Mouse (Mus musculus) heart, adult 18-20 months (tissue): ENCODE results near the gene Spats2. TPM values are rescaled to one million over a fixed set of nuclear protein-coding genes. Genes with fewer than 3 reads are reported as not detected.
A peak's percentile ranks its signal among the peaks of the same experiment; 100 is the strongest.
"Not testable (repeated sequence)": the region's sequence is repeated elsewhere in the genome, so short reads cannot be mapped to it uniquely, and the experiment has no call there.

ENCODE experiments used
- DNase-seq, 2 experiments: peaks; one replicate each; pipeline ENCODE4 v3.0.0; 2021 to 2022; ENCODE audit warnings: mixed read lengths in 1 of 2
- total RNA-seq, 2 experiments: library from RNA; stranded (reverse); gene quantifications; 2 replicates each; pipeline ENCODE4 v1.2.3; 2021

The Spats2 gene
- total RNA-seq, 2 experiments from 2014 or later: 7.1 to 7.7 TPM

DNA sequence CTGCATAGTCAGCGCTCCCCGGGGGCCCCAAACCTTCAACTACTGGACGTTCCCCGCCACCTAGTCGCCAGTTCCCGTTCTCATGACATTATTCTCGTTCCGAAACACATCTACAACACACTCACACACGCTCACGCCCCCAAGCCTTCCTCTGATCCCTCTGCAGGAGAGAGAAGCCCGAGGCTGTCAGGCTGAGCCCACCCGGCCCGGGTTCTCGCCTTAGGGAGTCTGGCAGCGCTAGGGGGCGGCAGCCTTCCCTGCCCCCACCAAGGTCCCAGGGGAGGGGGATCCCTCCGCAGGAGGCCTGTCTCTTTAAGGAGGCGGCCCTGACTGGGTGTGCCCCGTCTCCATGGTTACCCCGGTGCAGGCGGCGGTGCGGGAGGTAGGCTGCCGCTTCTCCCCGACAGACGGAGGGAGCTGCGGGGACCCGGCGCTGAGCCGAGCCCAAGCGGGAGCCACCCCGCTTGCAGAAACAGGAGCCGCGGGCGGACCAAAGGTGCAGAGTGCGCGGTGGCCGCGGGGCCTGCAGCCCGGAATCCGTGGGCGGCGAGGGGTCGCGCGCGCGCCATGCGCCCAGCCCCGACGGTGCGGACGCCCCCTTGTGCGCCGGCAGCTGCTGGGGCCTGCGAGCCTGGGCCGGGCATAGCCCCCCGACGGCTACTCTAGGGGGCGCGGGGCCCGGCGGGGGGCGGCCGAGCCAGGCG is 98.6 kb downstream of the Spats2 start, which contains the start of gene Kcnh3:
Kcnh3 (plus strand) TSS at position 654 of the 704 bp plus-strand sequence.
- peak; percentile 42 to 53 for DNase-seq

DNA sequence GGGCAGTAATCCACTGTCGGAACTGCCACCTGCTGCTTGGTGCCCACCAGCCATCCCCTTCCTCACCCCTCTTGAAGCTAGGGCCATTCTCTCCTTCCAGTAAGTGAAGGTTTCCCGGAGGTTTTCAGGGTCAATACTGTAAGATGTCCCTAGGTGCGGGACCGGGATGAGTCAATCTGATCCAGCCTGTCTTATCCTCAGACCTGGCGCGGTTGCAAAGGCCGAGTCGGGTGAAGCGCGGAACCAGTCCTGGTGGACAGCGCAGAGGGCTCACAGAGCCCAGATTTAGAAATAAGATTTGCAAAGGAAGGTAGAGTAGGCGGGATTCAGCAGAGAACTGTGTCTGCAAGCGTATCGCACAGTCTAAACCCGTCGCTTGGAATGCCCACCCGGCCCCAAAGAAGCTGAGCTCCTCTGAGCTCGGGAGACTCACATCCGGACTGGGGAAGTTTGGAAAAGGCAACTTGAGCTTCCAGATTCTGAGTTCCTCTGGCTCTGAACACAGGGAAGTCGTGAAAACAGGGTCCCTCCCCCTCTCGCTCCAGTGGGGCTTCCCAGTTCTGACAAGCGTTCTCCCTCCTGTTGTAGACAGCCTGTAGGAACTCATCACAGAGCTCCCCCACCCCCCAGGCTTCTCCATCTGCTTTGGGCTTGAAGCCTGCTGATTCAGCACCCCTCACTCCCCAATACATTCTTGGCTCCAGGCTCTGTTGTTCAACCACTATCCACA is 99.5 kb downstream of the Spats2 start:
- peak in 1 of 2 experiments; percentile 22 for DNase-seq

GRCm38 (mm10) chr15:99226090-99226489 is 100.4 kb downstream of the Spats2 start:
- no peak for DNase-seq

DNA sequence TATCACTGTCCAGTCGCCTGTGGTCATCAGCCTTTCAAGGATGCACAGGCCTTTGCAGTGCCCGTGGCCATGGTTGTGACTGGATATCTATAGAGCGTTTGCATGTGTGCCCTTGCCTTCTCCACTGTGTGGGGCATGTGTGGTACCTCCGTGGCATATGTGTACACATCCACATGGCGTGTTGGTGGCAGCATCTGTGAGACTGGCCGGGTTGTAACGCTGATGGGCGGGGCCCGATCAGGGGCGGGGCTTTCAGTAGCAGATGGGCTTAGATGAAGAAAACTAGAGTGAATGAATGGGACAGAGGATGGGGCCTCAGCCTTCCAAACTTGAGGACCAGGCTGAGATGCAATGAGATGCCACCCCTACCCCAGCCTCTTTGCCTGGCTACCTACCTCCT is 106.3 kb downstream of the Spats2 start:
- DNase-seq: no peak

GRCm38 (mm10) chr15:99233719-99234118 is 108.0 kb downstream of the Spats2 start:
- DNase-seq: no peak

- DNase-seq: no peak
These were observed 108.8 kb downstream of the Spats2 start for GRCm38 (mm10) chr15:99234326-99235010.

GRCm38 (mm10) chr15:99238006-99238405 is 112.3 kb downstream of the Spats2 start:
- DNase-seq: no peak

DNA sequence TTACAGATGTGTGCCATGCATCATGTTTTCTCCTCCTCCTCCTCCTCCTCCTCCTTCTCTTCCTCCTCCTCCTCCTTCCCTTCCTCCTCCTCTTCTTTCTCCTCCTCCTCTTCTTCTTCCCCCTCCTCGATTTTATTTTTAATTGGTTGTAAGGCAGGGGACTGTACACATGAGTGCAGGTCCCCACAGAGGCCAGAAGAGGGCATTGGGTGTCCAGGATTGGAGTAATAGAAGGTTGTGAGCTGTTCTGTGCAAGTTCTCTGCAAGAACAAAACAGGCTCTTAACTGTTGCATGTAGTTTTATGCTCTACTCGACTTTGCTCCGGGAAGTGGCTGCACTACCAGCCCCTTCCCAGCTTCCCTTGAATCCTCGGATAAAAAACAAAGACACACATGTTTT is 114.4 kb downstream of the Spats2 start:
- no peak for DNase-seq

- no peak for DNase-seq
These were observed 115.5 kb downstream of the Spats2 start for GRCm38 (mm10) chr15:99241249-99241648.

- DNase-seq: no peak
These were observed 116.3 kb downstream of the Spats2 start for GRCm38 (mm10) chr15:99242045-99242444.

- not testable (repeated sequence) for DNase-seq
These were observed 121.0 kb downstream of the Spats2 start for GRCm38 (mm10) chr15:99246736-99247135.

DNA sequence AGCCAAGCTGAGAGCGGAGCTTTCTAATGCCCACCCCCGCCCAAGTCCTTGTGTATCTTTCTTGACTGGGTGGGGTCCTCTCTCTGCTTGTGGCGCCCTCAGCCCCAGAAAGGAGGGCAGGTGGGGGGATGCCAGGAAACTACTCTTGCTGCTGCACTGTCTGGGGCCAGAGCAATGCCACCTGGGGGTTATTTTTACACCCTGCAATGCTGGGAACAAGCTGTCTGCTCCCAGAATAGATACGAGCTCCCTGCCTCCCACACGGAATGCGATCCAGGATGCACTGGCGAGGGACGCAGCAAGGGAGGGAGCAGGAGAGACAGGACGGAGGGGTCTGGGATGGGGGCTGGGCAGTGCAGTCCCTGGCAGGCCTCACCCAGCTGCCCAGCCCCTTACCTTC is 123.3 kb downstream of the Spats2 start:
- peak; percentile 66 to 83 for DNase-seq

GRCm38 (mm10) chr15:99249938-99250337 is 124.2 kb downstream of the Spats2 start:
- DNase-seq: no peak

- DNase-seq: peak; percentile 24 to 55
These were observed 125.4 kb downstream of the Spats2 start for GRCm38 (mm10) chr15:99251111-99251510.

- peak; percentile 99 for DNase-seq
These were observed 126.1 kb downstream of the Spats2 start, which contains the start of gene Mcrs1 for GRCm38 (mm10) chr15:99251626-99252380. Gene Mcrs1 (minus strand): TSS chr15:99251961.

DNA sequence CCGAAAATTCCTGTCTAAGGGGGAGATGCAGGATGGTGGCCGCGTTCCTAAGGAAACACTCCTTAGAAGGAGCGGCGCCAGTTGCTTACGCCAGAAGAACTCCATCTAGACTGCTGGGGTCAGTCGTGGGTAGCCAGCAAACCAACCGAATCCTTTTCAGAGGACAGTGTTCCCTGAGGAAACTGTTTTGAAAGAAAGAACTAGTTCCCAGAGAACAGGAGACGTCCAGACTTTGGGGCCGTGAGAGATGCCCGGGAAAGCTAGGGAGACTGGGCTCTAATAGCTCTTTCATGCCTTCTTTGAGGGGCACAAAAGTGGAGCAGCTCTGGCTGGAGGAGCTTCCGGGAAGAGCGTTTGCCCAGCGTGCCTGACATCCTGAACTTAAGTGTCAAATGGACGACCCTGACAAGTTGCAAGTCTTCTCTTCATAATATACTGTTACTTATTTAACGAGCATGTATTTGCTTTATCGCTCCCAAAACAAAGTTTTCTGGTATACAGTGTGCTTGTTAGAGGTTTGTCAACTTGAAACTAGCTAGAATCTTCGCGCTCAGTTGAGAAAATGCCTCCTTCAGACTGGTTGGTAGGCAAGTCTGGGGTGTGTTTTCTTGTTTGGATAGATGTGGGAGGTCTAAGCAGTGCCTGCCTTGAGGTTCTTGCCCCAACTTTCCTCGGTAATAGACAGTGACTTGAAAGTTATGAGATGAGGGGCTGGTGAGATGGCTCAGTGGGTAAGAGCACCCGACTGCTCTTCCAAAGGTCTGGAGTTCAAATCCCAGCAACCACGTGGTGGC is 126.9 kb downstream of the Spats2 start:
- no peak for DNase-seq

- not testable (repeated sequence) for DNase-seq
These were observed 127.4 kb downstream of the Spats2 start for GRCm38 (mm10) chr15:99253175-99253479.

DNA sequence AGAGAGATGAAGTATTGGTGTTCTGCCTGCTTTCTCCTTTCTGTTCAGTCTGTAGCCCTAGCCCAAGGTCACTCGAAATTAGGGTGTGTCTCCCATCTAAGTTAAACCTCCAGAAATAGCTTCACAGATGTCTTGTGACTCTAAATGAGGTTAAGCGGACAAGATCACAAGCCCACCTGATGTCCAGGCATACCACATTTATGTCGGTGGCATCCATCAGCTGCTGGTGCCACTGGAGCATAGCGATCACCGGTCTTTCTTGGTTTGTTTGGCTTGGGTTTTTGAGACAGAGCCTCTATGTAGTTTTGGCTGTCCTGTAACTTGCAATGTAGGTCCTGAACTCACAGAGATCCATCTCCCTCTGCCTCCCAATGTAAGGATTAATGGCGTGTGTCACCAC is 128.1 kb downstream of the Spats2 start:
- no peak for DNase-seq

DNA sequence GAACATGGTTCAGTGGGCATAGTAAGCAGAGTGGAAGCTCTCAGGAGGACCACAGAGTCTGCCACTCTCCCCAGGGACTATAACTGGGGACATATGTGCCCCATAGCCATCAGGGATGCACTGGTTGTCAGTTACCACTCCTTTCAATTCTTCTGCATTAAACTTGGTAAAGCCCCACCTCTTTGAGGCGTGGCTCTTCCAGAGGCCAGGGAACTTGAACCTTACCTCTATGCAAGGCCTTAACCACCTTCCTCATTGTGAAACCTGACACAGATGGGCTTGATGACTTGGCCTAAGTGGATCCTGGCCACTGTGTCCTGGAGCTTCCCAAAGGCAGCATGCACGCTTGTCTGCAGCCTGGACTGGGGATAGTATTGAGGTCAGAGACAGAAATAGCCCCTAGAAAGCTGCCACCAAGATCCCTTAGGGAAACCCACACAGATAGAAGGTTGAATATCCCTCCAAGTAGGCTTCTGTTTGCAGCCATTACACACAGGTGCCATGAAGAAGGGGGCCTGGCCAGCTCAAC is 128.8 kb downstream of the Spats2 start:
- peak; percentile 25 to 62 for DNase-seq

DNA sequence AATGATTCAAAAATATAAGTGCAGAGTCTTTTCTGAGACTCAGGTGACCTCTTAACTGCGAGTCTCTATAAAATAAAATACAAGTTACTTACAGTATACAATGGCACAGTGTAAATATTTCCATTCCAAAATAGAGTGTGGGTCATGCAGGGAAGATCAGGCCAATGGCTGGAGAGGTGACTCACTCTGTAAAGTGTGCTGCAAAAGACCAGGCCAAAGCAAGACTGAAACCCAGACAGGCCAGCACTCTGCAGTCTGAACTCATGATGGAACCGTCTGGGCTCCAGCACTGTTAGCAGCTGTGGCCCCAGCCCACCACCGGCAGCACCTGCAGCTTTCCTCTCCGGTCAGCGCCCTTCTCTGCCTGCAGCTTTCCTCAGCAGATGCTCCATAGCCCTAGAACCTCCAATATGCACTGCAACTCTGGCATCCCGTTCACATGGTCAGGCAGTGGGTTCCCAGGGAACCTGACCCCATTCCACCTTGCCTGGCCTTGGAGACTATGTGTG is 129.6 kb downstream of the Spats2 start:
- DNase-seq: no peak

- DNase-seq: no peak
These were observed 133.5 kb downstream of the Spats2 start for GRCm38 (mm10) chr15:99259167-99259729.
